Comparison of ENCODE assay signal across 11 mouse cellular contexts in genomic region chr7:80715306-80715705, GRCm38 (mm10). TPM values are rescaled to one million over a fixed set of nuclear protein-coding genes. Genes with fewer than 3 reads are reported as not detected.
DNase-seq lines count a peak whose midpoint lies in the region; ATAC-seq and TF ChIP-seq lines count a peak whose summit lies in the region.
"Had no signal": no experiment of that assay in that cellular context is flagged by ENCODE, and none has a peak within 500 bp of the region (broad histone marks: within the 10 kb centered on the region; RNA-seq: fewer than 3 reads in every experiment).

No protein-coding gene starts in this region.

- H3K4me3 ChIP-seq in G1E (ENCODE audit: low read depth, low read length), result no peak overlapping the region
- no peak overlapping the region for H3K4me3 ChIP-seq in kidney, adult 2 months (ENCODE audit: insufficient read depth, low read depth, low read length)
- H3K4me3 ChIP-seq: layer of hippocampus, adult 2 months had no signal

- WGBS in kidney, adult 2 months, result 76% methylated on average over 7 of the region's 7 CpGs

- no peak overlapping the region for H3K27ac ChIP-seq in kidney, adult 2 months (ENCODE audit: insufficient read depth, low read depth, low read length)
- H3K27ac ChIP-seq: layer of hippocampus, adult 2 months had no signal

- DNase-seq in frontal cortex, adult 2 months (ENCODE audit: extremely low spot score in 1 of 2, low spot score in 1 of 2), result peak; percentile 53 to 74
- no peak for DNase-seq in frontal cortex, postnatal 10 days (ENCODE audit: low spot score in 2 of 2)
- peak; percentile 6 for DNase-seq in G1E (ENCODE audit: low spot score)
- no peak for DNase-seq in embryo, embryonic 11 days
- no peak for DNase-seq in kidney, adult 2 months
- no peak for DNase-seq in cerebellum, adult 8-10 months
- DNase-seq: cerebellum, adult 18-20 months; retina, postnatal 1 day had no signal

- no peaks in the 10 kb centered on the region for H3K9me3 ChIP-seq in G1E (replicated peaks)

- no peaks in the 10 kb centered on the region for H3K27me3 ChIP-seq in G1E (ENCODE audit: insufficient read depth, low read length)
- no peaks in the 10 kb centered on the region for H3K27me3 ChIP-seq in kidney, adult 2 months (replicated peaks; ENCODE audit: control insufficient read depth, insufficient read depth, low read length)

- H3K36me3 ChIP-seq in G1E (replicated peaks), result peaks cover 91% of the 10 kb centered on the region
- H3K36me3 ChIP-seq in kidney, adult 2 months (ENCODE audit: control insufficient read depth, insufficient read depth, low read length), result peaks cover 3% of the 10 kb centered on the region; the same call in 1 of the 2 replicates

- peak; percentile 60; the same call in 1 of the 2 replicates for ATAC-seq in G1E (ENCODE audit: extremely low read depth, insufficient number of reproducible peaks, low FRiP score, poor library complexity, severe bottlenecking)
- ATAC-seq in granulocyte monocyte progenitor cell, adult 5-6 weeks (replicated peaks; ENCODE audit: poor library complexity, severe bottlenecking), result peak; percentile 89
- ATAC-seq in megakaryocyte-erythroid progenitor cell, adult 5-6 weeks (replicated peaks; ENCODE audit: low FRiP score, low TSS enrichment, poor library complexity, severe bottlenecking), result 0 out of 2 replicates have a peak, but pooled peaks have one; percentile 19

- peaks cover 7% of the 10 kb centered on the region for H3K4me1 ChIP-seq in G1E (ENCODE audit: insufficient read depth, low read depth, low read length)
- no peaks in the 10 kb centered on the region for H3K4me1 ChIP-seq in kidney, adult 2 months (ENCODE audit: control insufficient read depth, insufficient read depth, low read length)

- no peak for TF ChIP-seq CTCF in G1E (IDR thresholded peaks at IDR 0.05; ENCODE audit: low read depth, low read length)
- TF ChIP-seq CTCF in kidney, adult 2 months (conservative IDR thresholded peaks at IDR 0.05; ENCODE audit: insufficient read depth, insufficient read length, low read depth, low read length), result no peak

- TF ChIP-seq POLR2A in kidney, adult 2 months (IDR thresholded peaks at IDR 0.05; ENCODE audit: low read depth, low read length), result no peak

RNA-seq across cellular contexts. Expression of gene Crtc3, which starts 26.6 kb away (rescaled TPM):
- polyA plus RNA-seq in frontal cortex, adult 2 months (2012; rRNA removed), result 15.9 and 16.8 TPM in 2 replicates
- 71.9 and 98.5 TPM in 2 replicates for total RNA-seq in G1E (2014; fragmentation: Nextera tagmentation)
- total RNA-seq in G1E (2017), result 12.3 and 13.6 TPM in 2 replicates
- polyA plus RNA-seq in G1E (2012), result 25.6 and 34.4 TPM in 2 replicates
- 21.7 and 33.0 TPM in 2 replicates for total RNA-seq in granulocyte monocyte progenitor cell, adult 5-6 weeks (2014; fragmentation: Nextera tagmentation)
- 6.2 and 6.8 TPM in 2 replicates for total RNA-seq in granulocyte monocyte progenitor cell, adult 5-6 weeks (2017)
- total RNA-seq in megakaryocyte-erythroid progenitor cell, adult 5-6 weeks (2014; fragmentation: Nextera tagmentation), result 29.1 and 29.3 TPM in 2 replicates
- 8.2 and 14.8 TPM in 2 replicates for total RNA-seq in megakaryocyte-erythroid progenitor cell, adult 5-6 weeks (2017)
- 13.2 and 13.3 TPM in 2 replicates for polyA plus RNA-seq in kidney, adult 2 months (2012; rRNA removed)

Comparison
In these comparisons a context has a peak if more than half of its experiments do, and no peak if none do; other contexts are left out.
1. DNase-seq: peak in frontal cortex, adult 2 months (2 of 2) and G1E (single experiment); none in frontal cortex, postnatal 10 days (0 of 2), embryo, embryonic 11 days (single experiment), kidney, adult 2 months (single experiment) and cerebellum, adult 8-10 months (single experiment).
2. ATAC-seq: peak in every context shown above with its lines; median percentile 89 in granulocyte monocyte progenitor cell, adult 5-6 weeks; 60 in G1E; 19 in megakaryocyte-erythroid progenitor cell, adult 5-6 weeks.